Mouse (Mus musculus): ENCODE measurements at regions not wholly inside any gene's neighbourhood (a gene's known extent, or its start where the extent isn't known, plus 50 kb on each side); places are given as distances from the start of the nearest gene placed in this dataset.
A peak's percentile ranks its signal among the peaks of the same experiment; 100 is the strongest.

DNA sequence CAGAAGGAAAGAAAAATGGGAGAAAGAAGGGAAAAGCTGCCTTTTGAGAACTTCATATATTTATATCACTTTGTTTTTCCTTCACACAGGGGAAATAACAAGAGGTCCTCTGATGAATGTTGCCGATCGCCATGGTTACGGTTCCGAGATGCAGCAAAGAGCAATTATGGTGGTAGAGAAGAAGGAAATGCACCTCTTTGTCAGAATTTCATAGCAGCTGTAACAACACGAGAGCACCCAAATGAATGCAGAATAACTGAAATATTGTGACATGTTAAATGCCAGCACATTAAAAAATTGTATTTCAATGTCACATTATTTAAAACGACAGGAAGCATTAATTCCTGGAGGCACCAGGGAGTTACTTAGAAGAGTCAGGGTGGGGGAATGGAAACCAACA, 279.4 kb downstream of the Mctp2 start:
- no peak for DNase-seq

- no peak for DNase-seq
Observed at GRCm38 (mm10) chr7:72009115-72009514, 297.3 kb downstream of the Mctp2 start.

- no peak for DNase-seq
Observed at GRCm38 (mm10) chr7:72004311-72004710, 302.1 kb downstream of the Mctp2 start.

- DNase-seq = no peak
Observed at GRCm38 (mm10) chr7:71992526-71992925, 313.9 kb downstream of the Mctp2 start.

DNA sequence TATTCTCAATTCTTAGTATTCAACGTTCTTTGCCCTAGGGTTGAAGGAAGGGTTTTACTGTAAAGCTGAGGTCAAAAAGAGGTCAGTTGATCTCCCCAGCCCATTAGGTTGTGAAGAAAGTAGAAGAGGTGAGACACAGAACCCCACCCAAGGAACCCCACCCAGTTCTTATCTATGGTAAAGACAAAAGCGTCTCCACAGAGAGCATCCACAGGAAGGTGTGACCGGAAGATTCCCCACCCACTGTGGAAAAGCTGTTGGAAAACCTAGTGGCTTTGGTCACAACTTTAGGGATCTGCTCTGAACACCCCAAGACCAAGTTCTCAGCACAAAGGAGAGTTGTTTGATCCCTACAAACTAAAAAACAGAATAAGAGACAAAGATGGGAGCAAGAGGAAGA, 314.6 kb downstream of the Mctp2 start:
- no peak for DNase-seq

GRCm38 (mm10) chr7:71991206-71991605, 315.2 kb downstream of the Mctp2 start:
- DNase-seq = no peak

GRCm38 (mm10) chr7:71966015-71966414, 340.4 kb downstream of the Mctp2 start:
- DNase-seq = no peak

- DNase-seq = peak; percentile 43
Observed at GRCm38 (mm10) chr7:71963456-71963855, 343.0 kb downstream of the Mctp2 start.

- no peak for DNase-seq
Observed at GRCm38 (mm10) chr7:71962851-71963250, 343.6 kb downstream of the Mctp2 start.

GRCm38 (mm10) chr7:71960453-71961230, 345.8 kb downstream of the Mctp2 start:
- peak; percentile 64 for DNase-seq

- DNase-seq = no peak
Observed at GRCm38 (mm10) chr7:71946548-71946947, 359.9 kb downstream of the Mctp2 start.

GRCm38 (mm10) chr7:71943078-71944042, 363.0 kb downstream of the Mctp2 start:
- no peak for DNase-seq

DNA sequence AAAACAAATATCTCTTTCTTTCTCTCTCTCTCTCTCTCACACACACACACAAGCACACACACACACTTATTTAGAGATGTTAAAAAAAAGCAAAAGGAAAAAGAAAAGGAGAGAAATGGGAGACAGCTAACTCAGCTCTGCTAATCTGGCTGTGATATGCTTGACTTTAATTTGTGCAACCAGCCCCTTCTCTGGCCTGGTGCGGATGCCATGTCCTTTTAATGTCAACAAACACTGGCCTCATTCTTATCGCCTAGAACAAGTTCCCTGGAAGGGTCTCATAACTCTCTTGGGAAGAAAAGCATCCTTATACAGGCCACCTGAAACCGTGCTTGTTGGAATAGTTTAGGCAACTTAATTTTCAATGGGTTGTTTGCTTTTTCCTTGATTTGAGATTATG, 368.7 kb downstream of the Mctp2 start:
- no peak for DNase-seq

GRCm38 (mm10) chr7:71936690-71937089, 369.7 kb downstream of the Mctp2 start:
- peak; percentile 18 for DNase-seq

Measured in adrenal gland, postnatal 10 days (tissue).